Mouse (Mus musculus) left cerebral cortex, adult 2 months (tissue): ENCODE results near the gene Zbtb22. TPM values are rescaled to one million over a fixed set of nuclear protein-coding genes. Genes with fewer than 3 reads are reported as not detected.
"Not testable (repeated sequence)": the region's sequence is repeated elsewhere in the genome, so short reads cannot be mapped to it uniquely, and the experiment has no call there.

ENCODE experiments used
- DNase-seq, 2 experiments: peaks; one replicate each; pipeline ENCODE4 v3.0.0; 2021 to 2022; ENCODE audit warnings: low spot score in 2 of 2, mixed read lengths in 1 of 2; ENCODE audit errors: extremely low spot score in 1 of 2
- H3K27ac ChIP-seq: fragments of 200-600 bp; 2 replicates; pipeline ENCODE4 v1.8.1; 2022
- H3K4me3 ChIP-seq: fragments of 200-600 bp; 2 replicates; pipeline ENCODE4 v1.8.1; 2022
- CTCF ChIP-seq: fragments of 200-600 bp; IDR thresholded peaks from 2 replicates; pipeline ENCODE4 v1.8.1; 2022; ENCODE audit warnings: antibody characterized with exemption, mild to moderate bottlenecking, moderate library complexity
- intact Hi-C: fragments of 180-260 bp; cut with DNase I; formaldehyde crosslinking; loops from one replicate; pipeline ENCODE4 v1.15.1; 2025
- long read RNA-seq, 2 experiments: library from polyadenylated mRNA; stranded (forward); transcript quantifications; one replicate each; pipeline ENCODE4 v2.0.0; 2021; ENCODE audit warnings: borderline mapping rate in 2 of 2
- total RNA-seq, 2 experiments: library from RNA; stranded (reverse); gene quantifications; 2 replicates each; pipeline ENCODE4 v1.2.3; 2021

Zbtb22 gene
- total RNA-seq: 10 to 100 TPM; 35.8 to 36.0 TPM
- long read RNA-seq, experiment 1, transcript Zbtb22-201 (2 exons, 2,612 nt): major isoform, 59 of 61 reads
- long read RNA-seq, experiment 1, partial matches to known transcripts: 0 of 61 reads
- long read RNA-seq, experiment 1, other reads (novel, unspliced or antisense): 0 of 61 reads
- long read RNA-seq, experiment 2, transcript Zbtb22-201 (2 exons, 2,612 nt): major isoform, 38 of 43 reads
- long read RNA-seq, experiment 2, partial matches to known transcripts: 0 of 43 reads
- long read RNA-seq, experiment 2, other reads (novel, unspliced or antisense): 5 of 43 reads

DNA sequence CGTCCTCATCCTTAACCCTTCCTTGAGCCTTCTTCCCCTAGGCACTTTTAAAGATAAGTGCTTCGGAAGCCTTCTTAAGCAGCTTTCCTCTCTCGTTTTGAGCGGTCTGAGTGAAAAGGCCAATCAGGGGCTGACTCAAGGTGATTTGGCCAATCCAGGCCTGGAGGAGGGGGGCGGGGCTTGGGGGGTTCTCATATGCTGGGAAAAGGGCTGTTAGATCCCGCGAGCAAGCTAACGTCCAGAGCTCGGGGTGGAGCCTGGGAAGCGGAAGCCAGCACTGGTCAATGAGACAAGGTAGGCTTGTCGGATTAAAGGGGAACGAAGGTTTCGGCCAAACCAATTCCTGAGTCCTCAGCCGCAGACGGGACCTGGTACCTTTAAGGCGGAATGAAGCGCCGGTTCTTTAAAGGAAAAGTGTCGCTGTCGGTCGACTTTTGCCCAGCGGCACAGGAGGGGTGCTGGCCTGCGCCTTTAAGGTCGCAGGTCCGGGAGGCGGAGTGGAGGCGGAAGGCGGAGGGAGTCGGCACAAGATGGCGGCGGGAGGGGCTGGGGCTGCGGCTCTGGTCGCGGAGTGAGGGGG is at the start of gene Zbtb22, which contains the start of gene Tapbp:
Gene Zbtb22 (plus strand): TSS at position 234 of the 580 bp plus-strand sequence.
Gene Tapbp (plus strand): TSS at position 229 of the 580 bp plus-strand sequence.
- Histone ChIP-seq H3K4me3 (peak within 1 kb of the TSS; percentile 56), H3K27ac (peak within 1 kb of the TSS; percentile 53; the same call in 1 of the 2 replicates)
- no peak for TF ChIP-seq CTCF
- DNase-seq: peak; percentile 96 to 97
- intact Hi-C loops: no loop called here

DNA sequence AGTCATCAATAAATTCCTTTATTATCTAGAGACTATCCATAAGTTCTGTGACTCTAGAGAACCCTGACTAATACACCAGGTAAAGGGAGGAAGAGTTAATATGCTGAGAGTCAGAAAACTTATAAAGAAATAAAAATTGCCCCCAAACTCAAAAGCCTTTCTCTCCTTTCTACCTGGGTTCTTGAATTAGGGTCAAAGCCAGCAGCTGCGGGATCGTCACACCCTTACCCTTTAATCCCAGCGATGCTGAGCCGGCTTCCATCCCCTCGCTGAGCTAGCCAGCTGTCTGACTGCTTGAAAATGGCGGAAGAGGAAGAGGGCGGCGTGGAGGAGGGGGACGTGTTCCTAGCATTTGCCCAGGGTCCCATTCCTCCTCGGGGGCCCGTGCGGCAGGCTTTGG is 42.2 kb upstream of the Zbtb22 start, which contains the start of gene Gm7029:
Gene Gm7029 (plus strand): TSS at position 301 of the 400 bp plus-strand sequence.
- DNase-seq, H3K27ac ChIP-seq, intact Hi-C loops, H3K4me3 ChIP-seq: not testable (repeated sequence)

DNA sequence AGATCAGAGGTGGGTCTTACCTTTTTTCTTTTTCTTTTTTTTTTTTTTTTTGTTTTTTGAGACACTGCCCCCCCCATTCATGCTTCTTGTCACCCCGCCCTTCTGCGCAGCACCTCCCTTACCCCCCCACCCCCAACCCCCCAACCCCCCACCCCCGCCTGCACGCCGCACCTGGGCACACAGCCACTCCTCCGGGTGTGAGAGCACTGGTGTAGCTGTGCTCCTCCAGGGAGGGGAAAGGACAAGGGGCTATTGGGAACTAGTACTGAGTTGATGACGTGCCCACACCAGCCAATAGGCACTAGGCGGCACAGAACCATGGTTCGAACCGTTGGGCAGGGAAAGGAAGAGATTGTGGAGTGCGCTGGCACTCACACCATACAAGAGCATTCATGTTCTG is 41.3 kb upstream of the Zbtb22 start:
- intact Hi-C loops: no loop called here
- Histone ChIP-seq H3K4me3 (no peak overlapping the region), H3K27ac (no peak overlapping the region)
- no peak for DNase-seq
- no peak for TF ChIP-seq CTCF

DNA sequence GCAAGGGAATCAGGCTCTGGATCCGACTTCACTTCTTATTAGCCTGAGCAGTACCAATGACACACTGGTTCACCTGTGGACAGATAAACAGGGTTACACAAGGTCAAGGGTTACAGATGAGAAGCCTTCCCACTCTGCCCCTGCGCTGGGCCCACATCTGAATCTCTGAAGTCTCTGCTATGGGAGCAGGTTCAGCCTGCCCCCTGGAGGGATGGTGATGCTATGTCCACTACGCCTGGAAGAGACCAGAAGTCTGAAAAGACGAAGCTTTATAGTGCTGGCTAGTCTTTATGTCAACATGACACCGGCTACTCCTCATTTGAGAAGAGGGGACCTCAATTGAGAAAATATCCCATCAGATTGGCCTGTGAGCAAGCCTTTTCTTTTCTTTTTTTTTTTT is 39.9 kb upstream of the Zbtb22 start:
- peak; percentile 30 for TF ChIP-seq CTCF
- H3K4me3 ChIP-seq, H3K27ac ChIP-seq, intact Hi-C loops, DNase-seq: not testable (repeated sequence)

DNA sequence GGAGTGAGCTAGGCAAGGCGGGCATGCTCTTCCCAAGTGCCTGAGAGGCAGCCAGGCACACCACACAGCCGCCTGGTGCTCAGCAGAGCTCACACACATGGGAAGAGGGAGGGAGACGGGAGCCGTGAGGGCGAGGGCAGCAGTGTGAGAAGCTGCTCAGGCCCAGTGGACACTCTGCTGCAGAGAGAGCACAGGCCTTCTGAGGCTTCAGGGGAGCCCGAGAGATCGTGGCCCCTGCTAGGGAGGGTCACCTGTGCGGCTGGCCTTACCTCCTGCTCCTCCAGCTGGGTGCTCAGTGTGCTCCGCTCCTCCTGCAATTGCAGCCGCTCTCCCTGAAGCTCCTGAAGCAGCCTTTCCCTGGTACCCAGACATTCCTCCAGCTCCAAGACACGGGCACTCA is 31.4 kb upstream of the Zbtb22 start:
- H3K4me3 ChIP-seq, intact Hi-C loops, DNase-seq, H3K27ac ChIP-seq: not testable (repeated sequence)

DNA sequence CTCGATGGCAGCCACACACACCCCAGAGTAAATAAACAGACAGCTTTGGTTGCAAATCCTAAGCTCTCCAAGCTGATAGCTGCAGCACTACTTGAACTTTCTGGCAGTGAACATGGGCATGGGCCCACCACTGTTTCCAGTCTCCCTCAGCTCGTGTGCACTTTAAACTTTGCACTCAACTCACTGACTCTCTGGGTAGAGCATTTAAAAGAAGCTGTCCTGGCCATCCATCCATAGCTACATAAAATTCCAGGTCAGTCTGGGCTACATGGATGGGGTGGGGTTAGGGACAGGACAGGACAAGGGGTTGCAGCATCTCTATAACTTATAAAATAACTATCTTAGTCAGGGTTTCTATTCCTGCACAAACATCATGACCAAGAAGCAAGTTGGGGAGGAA is 27.9 kb upstream of the Zbtb22 start:
- H3K27ac ChIP-seq, DNase-seq, intact Hi-C loops, H3K4me3 ChIP-seq: not testable (repeated sequence)

DNA sequence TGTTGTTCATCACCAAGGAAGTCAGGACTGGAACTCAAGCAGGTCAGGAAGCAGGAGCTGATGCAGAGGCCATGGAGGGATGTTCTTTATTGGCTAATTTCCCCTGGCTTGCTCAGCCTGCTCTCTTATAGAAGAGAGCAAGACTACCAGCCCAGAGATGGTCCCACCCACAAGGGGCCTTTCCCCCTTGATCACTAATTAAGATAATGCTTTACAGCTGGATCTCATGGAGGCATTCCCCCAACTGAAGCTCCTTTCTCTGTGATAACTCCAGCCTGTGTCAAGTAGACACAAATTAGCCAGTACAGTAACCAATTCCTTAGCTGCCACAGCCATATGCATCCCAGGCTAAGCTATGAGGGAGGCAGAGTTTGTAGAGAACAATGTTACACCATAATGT is 27.5 kb upstream of the Zbtb22 start:
- H3K27ac ChIP-seq, H3K4me3 ChIP-seq, intact Hi-C loops, DNase-seq: not testable (repeated sequence)

DNA sequence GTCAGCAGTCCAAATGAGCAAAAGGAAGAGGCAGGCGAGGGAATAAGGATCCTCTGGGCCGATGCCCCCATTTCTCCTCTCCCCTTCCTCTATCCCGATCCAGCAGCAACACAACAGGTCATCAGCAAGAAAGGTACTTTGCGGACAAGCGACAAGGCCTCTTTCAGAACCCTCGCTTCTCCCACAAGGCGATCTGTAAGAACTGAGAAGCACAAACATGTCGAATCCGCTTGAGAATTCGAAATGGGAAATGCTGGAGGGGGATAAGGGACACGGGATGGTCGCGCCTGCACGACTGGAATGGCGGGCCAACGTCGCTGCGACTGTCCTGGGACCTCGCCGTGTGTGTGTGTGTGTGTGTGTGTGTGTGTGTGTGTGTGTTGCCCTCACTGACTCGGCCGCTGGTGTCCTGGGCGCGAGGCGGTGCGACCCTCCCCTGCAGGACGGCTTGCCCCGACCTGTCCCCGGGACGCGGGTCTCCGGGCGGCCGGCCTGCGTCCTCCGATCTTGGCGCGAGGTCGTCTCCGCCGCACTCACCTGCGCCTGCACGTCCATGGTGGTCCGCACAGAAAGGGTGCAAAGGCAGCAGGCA is 25.7 kb upstream of the Zbtb22 start:
- DNase-seq, H3K27ac ChIP-seq: not testable (repeated sequence)
- intact Hi-C loops: loop anchor here (1.0 to 10.0 kb wide), 2 partner anchors 19 to 495 kb away; partner anchors contain the start of genes Daxx and Zfp101
- H3K4me3 ChIP-seq: peak overlapping the region; percentile 56

DNA sequence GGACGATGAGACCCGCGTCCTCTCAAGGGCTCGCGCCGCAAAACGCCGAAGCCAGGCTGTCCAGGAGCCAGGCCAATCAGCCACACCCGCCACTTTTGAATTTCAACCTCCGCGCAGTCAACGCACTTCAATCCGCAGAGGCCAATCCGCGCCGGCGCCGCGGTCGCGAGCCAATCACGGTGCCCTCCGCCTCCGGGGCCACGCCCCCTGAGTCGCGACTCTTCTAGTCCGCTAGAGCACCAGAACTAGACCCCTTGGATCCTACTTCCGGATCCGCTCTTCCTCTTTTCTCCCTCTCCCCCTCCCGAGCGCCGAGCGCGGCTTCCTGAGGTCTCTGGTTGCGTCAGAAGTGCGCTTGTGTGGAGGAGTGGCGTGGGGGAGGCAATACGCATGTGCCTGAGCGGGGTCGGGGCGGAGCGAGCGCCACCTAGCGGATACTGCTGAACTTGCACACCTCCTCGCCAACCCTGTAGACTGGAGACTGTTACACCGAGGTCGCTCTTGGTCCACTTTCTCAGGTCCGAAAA is 25.1 kb upstream of the Zbtb22 start, which contains the start of gene Kifc1:
Gene Kifc1 (minus strand): TSS at position 129 of the 527 bp plus-strand sequence.
- DNase-seq: peak; percentile 99 to 100
- intact Hi-C loops: loop anchor here (1.0 to 10.0 kb wide), 2 partner anchors 19 to 496 kb away; partner anchors contain the start of genes Daxx and Zfp101
- TF ChIP-seq CTCF: peak; percentile 96
- Histone ChIP-seq H3K4me3 (peak within 1 kb of the TSS; percentile 56), H3K27ac (no peak within 1 kb of the TSS)

DNA sequence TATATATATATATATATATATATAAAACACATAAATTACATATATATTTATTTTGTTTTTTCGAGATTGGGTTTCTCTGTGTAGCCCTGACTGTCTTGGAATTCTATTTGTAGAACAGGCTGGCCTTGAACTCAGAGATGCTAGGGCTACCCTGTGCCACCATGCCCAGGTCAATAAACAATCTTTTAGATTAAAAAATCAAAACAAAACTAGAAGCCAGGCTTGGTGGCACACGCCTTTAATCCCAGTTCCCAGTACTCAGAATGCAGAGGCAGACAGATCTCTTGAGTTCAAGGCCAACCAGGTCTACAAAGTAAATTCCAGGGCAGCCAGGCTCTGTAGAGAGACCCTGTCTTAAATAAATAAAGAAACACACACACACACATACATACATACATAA is 24.3 kb upstream of the Zbtb22 start:
- DNase-seq: no peak
- intact Hi-C loops: loop anchor here (10.0 kb wide), 1 partner anchor 497 kb away; the partner anchor contains the start of gene Zfp101
- Histone ChIP-seq H3K4me3 (no peak overlapping the region), H3K27ac (no peak overlapping the region)
- no peak for TF ChIP-seq CTCF

DNA sequence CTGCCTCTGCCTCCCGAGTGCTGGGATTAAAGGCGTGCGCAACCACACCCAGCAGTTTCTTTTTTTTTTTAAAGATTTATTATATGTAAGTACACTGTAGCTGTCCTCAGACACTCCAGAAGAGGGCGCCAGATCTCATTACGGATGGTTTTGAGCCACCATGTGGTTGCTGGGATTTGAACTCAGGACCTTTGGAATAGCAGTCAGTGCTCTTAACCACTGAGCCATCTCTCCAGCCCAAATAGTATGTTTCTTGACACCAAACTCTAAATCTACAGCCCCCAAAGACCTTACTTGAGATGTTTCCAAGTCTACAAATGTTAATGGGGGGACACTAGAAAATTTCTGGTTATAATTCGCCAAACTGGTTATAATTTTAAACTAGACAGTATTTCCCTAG is 23.8 kb upstream of the Zbtb22 start:
- not testable (repeated sequence) for DNase-seq, H3K4me3 ChIP-seq, H3K27ac ChIP-seq
- TF ChIP-seq CTCF: peak; percentile 31
- intact Hi-C loops: loop anchor here (10.0 kb wide), 1 partner anchor 497 kb away; the partner anchor contains the start of gene Zfp101

DNA sequence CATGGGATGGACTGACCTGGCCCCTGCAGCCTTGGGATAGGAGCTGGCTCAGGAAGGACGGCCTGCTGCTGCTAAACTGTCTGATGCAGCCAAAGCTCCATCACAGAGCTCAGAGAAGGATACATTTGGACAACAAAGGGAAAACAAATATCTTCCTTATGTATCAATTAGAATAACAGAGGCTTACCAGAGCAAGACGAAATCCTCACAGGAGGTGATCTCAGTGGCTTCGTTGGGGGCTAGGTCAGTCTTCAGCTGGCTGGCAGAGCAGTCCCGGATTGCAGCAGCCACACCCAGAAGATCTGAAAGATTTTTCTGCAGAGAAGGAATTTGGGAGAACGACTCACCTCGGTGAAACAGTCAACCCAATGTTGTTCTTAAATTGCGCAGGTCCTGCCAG is 23.3 kb upstream of the Zbtb22 start:
- intact Hi-C loops: loop anchor here (10.0 kb wide), 1 partner anchor 498 kb away; the partner anchor contains the start of gene Zfp101
- Histone ChIP-seq H3K4me3 (no peak overlapping the region), H3K27ac (no peak overlapping the region)
- TF ChIP-seq CTCF: no peak
- DNase-seq: no peak

DNA sequence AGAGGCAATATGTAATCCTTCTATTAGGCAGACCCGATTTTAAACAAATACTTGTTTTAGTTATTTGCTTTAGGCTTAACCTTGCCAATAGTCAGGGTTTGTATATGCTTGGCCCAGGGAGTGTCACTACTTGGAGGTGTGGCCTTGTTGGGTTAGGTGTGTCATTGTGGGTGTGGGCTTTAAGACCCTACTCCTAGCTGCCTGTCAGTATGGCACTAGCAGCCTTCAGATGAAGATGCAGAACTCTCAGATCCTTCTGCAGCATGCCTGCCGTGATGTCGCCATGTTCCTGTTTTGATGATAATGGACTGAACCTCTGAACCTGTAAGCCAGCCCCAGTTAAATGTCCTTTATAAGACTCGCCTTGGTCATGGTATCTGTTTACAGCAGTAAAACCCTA is 22.7 kb upstream of the Zbtb22 start:
- not testable (repeated sequence) for DNase-seq, H3K4me3 ChIP-seq, H3K27ac ChIP-seq
- intact Hi-C loops: loop anchor here (10.0 kb wide), 1 partner anchor 498 kb away; the partner anchor contains the start of gene Zfp101
